Mouse (Mus musculus): Measurements from ENCODE around the gene Neu1. TPM values are rescaled to one million over a fixed set of nuclear protein-coding genes. Genes with fewer than 3 reads are reported as not detected.
A peak's percentile ranks its signal among the peaks of the same experiment; 100 is the strongest.
"Not testable (repeated sequence)": the region's sequence is repeated elsewhere in the genome, so short reads cannot be mapped to it uniquely, and the experiment has no call there.

Gene Neu1
- total RNA-seq, 2 experiments from 2014 or later = 10.5 to 12.0 TPM

DNA sequence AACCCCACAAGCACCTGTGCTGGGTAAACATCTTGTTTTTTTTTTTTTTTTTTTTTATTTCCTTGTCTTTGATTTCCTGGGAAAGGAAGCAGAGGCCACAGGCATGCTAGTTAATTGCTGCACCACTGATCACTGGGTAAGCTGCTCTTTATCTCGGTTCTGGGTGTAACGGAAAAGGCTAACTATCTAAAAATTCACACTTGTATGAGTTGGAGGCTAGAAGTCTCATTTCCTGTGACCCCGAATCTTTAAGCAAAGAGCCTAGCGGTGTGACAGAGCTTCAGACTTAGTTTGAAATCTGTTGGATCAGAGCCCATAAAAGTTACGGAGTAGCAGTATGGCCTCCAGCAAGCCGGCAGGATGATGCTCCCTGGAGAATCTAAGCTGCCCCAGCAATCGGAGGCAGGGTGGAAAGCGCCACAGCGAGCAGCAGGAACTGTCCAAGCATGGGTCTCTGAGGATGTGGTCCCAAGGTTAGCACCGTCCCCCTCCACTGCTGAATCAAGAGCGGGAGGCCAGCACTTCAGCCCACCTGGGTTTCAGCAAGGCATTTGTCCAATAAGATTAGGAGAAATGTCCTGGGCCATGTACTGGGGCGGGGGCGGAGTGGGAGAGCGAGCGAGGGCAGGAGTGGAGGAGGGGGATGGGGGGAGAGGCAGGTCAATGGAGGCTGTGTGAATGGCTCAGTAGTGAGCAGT lies 10.4 kb downstream of the Neu1 start:
- peak overlapping the region; percentile 70 for H3K27ac ChIP-seq
- intact Hi-C loops (cut with DNase I) = no loop called here
- no peak for DNase-seq
- H3K4me3 ChIP-seq = peak overlapping the region; percentile 68
- TF ChIP-seq CTCF (IDR thresholded peaks at IDR 0.05) = no peak

DNA sequence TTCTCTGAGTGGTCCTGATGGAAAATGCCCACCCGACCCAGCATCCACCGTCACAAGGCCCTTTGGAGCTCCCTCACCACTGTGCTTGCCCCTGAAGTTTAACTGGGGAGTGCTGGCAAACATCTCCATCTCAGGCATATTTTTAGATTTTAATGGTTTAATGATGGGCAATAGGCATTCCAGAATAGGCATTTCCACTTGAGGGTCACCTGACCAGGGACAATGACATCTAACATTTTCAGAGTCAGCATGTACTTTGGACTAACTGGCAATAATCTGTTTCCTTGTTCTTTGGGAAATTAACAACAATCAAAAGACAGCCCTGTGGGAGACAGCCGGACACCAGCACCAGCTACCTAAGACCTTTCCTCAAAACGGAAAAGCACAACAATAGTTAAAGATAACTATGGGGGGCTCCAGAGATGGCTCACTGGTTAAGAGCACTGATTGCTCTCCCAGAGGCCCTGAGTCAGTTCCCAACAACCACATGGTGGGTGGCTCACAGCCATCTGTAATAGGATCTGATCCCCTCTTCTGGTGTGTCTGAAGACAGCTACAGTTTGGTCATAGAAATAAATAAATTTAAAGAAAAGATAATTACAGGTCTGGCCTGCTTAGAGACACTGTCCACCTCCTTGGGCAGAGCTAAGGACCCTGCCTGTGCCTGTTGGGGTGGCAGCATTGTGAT lies 12.2 kb downstream of the Neu1 start:
- H3K4me3 ChIP-seq = no peak overlapping the region
- no peak overlapping the region for H3K27ac ChIP-seq
- DNase-seq = no peak
- intact Hi-C loops (cut with DNase I) = no loop called here
- TF ChIP-seq CTCF (IDR thresholded peaks at IDR 0.05) = no peak

DNA sequence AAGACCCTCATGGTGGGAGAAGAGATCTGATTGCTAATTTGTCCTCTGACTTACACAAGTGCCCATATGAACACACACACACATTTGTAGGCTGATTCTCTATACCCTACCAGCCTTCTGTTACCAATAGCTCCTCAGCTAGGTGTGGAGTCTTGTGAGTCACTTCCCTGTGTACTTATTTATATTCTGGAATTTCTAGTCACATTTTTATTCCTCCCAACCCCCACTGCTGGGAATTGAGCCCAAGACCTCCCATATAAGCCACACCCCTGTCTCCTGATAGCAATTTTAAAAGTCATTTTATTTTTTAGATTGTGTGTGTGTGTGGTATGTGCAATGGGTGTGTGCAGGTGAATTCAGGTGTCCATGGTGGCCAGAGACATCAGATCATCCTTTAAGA lies 13.3 kb downstream of the Neu1 start:
- Histone ChIP-seq H3K27ac (no peak overlapping the region), H3K4me3 (no peak overlapping the region)
- intact Hi-C loops (cut with DNase I) = no loop called here
- DNase-seq = no peak
- TF ChIP-seq CTCF (IDR thresholded peaks at IDR 0.05) = no peak

DNA sequence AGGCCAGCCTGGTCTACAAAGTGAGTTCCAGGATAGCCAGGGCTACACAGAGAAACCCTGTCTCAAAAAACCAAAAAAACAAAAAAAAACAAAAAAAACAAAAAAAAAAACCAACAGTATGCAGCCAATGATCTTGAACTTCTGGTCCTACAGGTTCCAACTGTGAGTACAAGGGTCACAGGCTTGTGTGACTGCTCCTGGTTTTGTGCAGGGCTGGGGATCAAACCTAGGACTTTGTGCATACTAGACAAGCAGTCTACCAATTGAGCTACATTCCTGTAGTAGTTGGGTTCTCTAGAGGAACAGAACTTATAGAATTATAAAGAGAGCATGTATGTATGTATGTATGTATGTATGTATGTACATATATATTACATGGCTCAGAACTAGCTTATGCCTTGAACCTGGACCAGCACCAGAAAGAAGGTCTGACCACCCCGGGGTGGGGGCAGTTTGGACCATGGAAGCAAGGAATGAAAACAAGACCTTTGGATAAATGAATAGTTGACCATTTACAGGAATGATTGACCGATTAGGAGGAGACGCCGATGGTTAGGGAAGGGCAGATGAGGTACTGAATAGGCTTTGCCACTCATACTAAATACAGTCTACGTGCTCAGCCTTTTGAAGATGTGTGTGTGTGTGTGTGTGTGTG lies 15.6 kb downstream of the Neu1 start:
- Histone ChIP-seq H3K4me3 (no peak overlapping the region), H3K27ac (no peak overlapping the region)
- TF ChIP-seq CTCF (IDR thresholded peaks at IDR 0.05) = no peak
- DNase-seq = no peak
- intact Hi-C loops (cut with DNase I) = no loop called here

DNA sequence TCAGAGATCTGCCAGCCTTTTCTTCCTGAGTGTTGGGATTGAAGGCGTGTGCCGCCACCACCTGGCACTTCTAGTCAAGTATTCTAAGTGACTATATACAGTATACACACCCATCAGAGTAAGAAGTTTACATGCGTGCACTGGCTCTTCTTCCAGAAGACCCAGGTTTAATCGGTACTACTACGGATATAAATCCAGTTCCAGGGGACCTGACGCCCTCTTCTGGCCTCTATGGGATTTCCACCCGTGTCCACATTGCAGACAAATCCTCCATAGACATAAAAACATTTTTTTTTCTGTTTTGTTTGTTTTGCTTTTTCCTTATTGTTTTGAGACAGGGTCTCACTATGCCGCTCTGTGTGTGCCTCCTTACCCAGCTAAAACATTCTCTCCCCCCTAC lies 16.6 kb downstream of the Neu1 start:
- peak; percentile 55 for TF ChIP-seq CTCF (IDR thresholded peaks at IDR 0.05)
- intact Hi-C loops (cut with DNase I) = no loop called here
- H3K27ac ChIP-seq = no peak overlapping the region
- no peak overlapping the region for H3K4me3 ChIP-seq
- no peak for DNase-seq

DNA sequence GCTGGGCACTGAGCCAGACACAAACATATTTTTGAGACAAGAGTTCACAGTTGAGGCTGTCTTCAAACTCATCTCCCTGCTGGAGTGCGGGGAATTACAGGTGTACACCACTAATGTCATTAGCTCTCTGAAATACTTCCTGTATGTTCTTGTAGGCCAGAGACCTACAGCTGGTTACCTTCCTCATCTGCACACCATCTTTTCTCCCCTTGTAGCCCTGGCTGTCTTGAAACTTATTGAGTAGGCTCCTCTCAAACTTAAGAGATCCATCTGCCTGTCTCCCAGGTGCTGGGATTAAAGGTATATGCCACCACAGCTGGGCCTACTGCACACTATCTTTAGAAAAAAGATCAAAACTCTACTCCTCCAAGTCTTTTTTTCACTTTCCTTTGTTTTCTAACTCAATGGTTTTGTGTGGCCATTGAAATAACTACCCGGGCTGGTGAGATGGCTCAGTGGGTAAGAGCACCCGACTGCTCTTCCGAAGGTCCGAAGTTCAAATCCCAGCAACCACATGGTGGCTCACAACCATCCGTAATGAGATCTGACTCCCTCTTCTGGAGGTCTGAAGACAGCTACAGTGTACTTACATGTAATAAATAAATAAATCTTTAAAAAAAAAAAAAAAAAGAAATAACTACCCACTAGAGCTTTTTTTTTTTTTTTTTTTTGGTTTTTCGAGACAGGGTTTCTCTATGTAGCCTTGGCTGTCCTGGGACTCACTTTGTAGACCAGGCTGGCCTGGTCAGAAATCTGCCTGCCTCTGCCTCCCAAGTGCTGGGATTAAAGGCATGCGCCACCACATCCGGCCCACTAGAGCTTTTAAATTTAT lies 17.9 kb downstream of the Neu1 start:
- DNase-seq; intact Hi-C loops (cut with DNase I); H3K4me3 ChIP-seq; H3K27ac ChIP-seq: not testable (repeated sequence)

GRCm38 (mm10) chr17:34949553-34949969 lies 18.5 kb downstream of the Neu1 start:
- DNase-seq = no peak
- TF ChIP-seq CTCF (IDR thresholded peaks at IDR 0.05) = no peak
- Histone ChIP-seq H3K4me3 (no peak overlapping the region), H3K27ac (no peak overlapping the region)
- intact Hi-C loops (cut with DNase I) = no loop called here

GRCm38 (mm10) chr17:34950514-34951455 lies 19.7 kb downstream of the Neu1 start:
- DNase-seq = no peak
- peak; percentile 27; the same call in 1 of the 2 replicates for TF ChIP-seq CTCF (IDR thresholded peaks at IDR 0.05)
- H3K27ac ChIP-seq = peak overlapping the region; percentile 95; the same call in 1 of the 2 replicates
- intact Hi-C loops (cut with DNase I) = loop anchor here (2.0 kb wide), 1 partner anchor 20 kb away; the partner anchor contains the start of gene Neu1
- peak overlapping the region; percentile 96 for H3K4me3 ChIP-seq

DNA sequence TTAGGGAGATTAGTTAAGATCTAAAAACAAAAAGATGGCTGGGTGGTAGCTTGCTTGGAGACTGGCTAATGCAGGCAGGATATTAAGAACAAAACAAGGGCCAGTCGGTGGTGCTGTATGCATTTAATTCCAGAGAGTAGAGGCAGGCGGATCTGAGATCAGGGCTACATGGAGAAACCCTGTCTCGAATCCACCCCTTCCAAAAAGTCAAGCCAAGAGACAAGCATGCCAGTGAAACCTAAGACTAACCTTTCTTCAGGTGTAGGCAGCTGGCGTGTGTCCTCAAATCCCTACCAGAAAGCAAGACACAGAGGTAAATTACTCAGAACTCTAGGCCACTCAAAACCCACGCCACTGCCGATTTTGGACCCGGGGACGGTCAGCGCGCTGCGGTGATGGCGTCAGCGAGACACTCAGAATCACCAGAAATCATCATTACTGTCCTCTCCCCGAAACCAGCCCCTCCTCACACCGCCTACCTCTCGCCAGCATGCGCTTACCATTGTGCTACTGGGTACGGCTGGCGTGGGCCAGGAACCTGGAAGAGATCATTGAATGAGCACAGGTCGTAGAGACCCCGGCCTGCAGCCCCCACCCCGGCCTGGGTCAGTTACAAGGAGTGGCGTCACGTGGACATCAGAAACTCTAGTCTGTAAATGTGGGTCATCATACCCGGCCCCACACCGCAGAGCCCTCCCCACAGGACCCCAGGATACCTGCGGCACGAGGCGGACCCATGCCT lies 20.8 kb downstream of the Neu1 start:
- peak overlapping the region; percentile 95 for H3K27ac ChIP-seq
- no peak for DNase-seq
- intact Hi-C loops (cut with DNase I) = loop anchor here (1.0 to 2.0 kb wide), 2 partner anchors 21 to 29 kb away; partner anchors contain the start of genes Lsm2 and Neu1
- peak overlapping the region; percentile 96 for H3K4me3 ChIP-seq
- no peak for TF ChIP-seq CTCF (IDR thresholded peaks at IDR 0.05)

- intact Hi-C loops (cut with DNase I) = loop anchor here (1.0 kb wide), 1 partner anchor 29 kb away; the partner anchor contains the start of gene Lsm2
- peak; percentile 86 for DNase-seq
- Histone ChIP-seq H3K4me3 (peak overlapping the region; percentile 96), H3K27ac (peak overlapping the region; percentile 95)
- peak; percentile 87 for TF ChIP-seq CTCF (IDR thresholded peaks at IDR 0.05)
These were observed 21.5 kb downstream of the Neu1 start for GRCm38 (mm10) chr17:34952378-34953040.
